Mouse (Mus musculus): ENCODE data around the gene Kyat1.

The Kyat1 gene

GRCm38 (mm10) chr2:30205629-30206357 is at the start of gene Kyat1:
Kyat1 (minus strand) TSS chr2:30205847.
- DNase-seq (ENCODE audit: low read depth, low spot score) = peak; percentile 96

- DNase-seq (ENCODE audit: low read depth, low spot score) = no peak
Observed at GRCm38 (mm10) chr2:30253809-30254208, 48.2 kb upstream of the Kyat1 start.

DNA sequence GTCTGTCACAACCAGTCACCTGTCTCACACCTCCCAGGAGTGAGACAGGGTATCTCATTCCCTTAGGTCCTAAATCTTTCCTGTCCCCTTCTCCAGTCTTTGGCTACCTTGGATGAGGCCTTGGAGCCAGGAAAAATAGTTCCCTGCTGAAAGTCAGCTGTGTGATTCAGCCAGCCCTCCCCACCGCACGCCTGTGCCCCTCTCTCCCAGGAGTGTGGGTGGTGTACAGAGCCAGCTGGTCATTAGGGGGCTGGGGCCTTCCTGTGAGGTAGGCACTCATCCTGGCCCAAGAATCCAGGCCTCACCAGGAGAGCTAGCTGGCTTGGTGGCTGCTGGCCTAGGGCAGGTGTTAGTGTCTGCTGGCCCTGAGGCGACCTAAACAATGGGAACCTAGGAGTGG is 46.9 kb upstream of the Kyat1 start:
- no peak for DNase-seq (ENCODE audit: low read depth, low spot score)

DNA sequence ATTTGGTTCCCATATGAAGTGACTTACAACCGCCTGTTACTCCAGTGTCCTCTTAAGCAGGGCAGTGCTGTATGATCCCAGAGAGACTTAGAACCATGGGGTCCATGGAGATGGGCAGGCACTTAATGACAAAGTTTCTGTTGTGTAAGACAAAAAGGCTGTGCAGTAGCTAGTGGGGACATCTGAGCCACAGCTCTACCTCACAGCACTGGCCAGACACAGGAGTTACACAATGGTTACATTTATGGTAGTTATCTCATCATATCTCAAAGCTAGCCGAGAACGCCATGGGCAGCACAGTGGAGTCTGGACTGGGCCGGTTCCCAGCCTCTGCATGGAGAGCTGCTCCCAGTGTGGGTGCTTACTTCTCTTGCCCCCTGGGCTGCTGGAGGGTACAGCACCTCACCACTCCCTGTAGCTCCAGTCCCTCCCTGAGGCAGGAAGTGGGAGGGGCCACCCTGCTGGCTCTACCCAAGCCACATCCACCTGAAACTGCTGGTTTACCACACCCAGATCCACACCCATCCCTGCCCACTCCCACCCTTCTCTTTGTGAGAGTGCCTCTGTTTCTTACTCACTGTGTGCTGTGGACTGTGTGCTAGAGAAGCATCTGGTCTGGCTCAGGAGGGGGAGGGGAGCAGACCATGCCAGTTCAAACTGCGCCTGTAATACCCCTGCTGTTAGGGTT is 45.9 kb upstream of the Kyat1 start:
- DNase-seq (ENCODE audit: low read depth, low spot score) = no peak

DNA sequence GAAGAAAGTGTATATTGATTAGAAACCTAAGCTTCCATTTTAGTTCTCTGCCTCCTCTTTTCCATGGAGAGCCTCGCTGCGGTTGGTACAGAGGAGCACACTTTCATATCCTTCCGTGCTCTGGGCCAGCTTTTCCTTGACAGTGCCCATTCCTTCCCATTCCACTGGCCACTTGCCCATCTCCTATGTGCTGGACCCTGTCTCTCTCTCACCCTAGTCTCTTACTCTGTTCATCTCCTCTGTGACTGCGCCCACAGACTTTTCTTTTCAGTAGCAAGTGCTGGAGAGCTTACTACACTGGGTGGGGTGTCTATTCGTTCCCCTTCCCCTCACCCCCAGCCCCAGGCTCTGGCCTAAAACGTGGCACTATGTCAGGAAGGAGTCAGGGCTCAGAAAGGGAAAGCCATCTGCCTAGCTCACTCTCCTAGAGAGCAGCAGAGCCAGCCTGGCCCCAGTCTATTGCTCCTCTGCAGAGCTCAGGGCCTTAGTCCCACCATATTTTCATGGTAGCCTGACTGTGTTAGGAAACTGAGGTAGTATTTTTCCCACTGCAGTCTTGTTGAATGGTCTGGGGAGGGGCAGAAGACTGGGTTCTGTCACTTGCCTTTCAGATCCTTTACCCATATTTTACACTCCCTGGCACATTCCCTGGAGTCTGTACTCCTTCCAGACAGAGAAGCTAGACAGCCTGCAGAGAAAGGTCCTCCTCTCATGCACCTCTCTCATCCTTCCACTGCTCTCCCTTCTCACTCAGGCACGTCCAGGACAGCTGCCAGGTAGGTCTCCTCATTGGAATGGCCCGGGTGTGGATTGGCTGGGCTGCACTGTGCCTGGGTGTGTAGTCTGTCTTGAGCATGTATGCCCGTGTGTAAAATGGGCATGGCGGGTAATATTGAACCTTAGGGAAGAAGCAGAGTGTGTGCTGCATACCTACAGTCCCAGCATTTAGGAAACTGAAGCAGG is 44.8 kb upstream of the Kyat1 start:
- no peak for DNase-seq (ENCODE audit: low read depth, low spot score)

DNA sequence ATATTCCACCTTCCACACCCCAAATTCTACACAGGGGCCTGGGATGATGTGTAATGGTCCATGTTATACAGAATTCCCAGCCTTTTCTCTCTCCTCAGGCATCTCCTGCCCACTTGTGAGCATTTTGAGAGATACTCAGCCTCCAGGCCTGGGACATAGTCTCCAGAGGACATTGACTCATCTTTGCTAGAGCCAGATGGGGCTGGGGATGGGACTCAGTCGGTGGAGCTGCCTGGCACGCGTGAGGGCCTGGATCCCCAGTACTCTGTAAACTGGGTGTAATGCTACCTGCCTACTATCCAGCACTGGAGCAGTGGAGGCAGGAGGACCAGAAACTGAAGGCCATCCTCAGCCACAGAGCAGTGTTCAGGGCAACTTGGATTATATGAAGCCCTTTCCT is 43.5 kb upstream of the Kyat1 start:
- no peak for DNase-seq (ENCODE audit: low read depth, low spot score)

DNA sequence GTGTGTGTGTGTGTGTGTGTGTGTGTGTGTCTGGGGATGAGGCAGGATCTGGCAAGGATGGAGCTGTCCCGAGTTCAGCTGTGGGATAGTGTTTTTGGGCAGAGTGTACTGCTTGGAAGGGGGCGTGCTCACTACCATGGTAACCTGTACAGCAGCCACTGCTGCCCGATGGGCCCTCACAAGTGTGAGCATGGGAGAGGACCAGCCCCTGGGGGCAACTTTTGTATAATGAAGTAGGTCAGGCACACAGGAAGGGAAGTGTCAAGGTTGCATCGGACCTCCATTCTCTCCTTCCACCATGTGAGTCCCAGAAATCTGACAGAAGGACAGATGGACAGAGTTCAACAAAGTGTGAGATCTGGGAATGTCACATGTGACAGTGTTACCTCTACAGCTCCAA is 42.0 kb upstream of the Kyat1 start:
- no peak for DNase-seq (ENCODE audit: low read depth, low spot score)

DNA sequence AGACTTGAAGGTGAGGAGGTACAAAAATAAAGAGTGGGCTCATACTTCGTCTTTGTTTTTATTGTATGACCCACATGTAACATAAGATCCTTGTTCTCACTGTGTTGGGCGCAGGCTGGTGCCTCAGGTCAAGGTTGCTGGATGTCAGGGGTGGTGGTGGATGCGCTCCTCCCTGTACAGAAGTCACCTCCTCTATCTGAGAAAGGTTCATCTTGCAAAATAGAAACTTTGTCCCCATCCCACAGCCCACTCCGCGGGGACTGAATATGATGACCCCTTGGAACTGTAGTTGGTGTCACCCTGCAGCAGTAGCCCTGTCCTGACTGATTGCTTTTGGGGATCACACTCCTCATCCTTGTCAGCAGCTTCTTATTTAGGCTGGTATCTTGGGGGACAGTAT is 41.4 kb upstream of the Kyat1 start:
- no peak for DNase-seq (ENCODE audit: low read depth, low spot score)

GRCm38 (mm10) chr2:30244595-30245178 is 39.0 kb upstream of the Kyat1 start:
- DNase-seq (ENCODE audit: low read depth, low spot score) = no peak

GRCm38 (mm10) chr2:30243391-30243790 is 37.7 kb upstream of the Kyat1 start:
- DNase-seq (ENCODE audit: low read depth, low spot score) = no peak

GRCm38 (mm10) chr2:30242509-30242908 is 36.9 kb upstream of the Kyat1 start:
- DNase-seq (ENCODE audit: low read depth, low spot score) = peak; percentile 87

- DNase-seq (ENCODE audit: low read depth, low spot score) = no peak
Observed at GRCm38 (mm10) chr2:30240267-30240666, 34.6 kb upstream of the Kyat1 start, which contains the start of gene Gm28035. Gm28035 (plus strand) TSS chr2:30240567.

GRCm38 (mm10) chr2:30239777-30240176 is 34.1 kb upstream of the Kyat1 start:
- no peak for DNase-seq (ENCODE audit: low read depth, low spot score)

- no peak for DNase-seq (ENCODE audit: low read depth, low spot score)
Observed at GRCm38 (mm10) chr2:30238906-30239465, 33.3 kb upstream of the Kyat1 start.

DNA sequence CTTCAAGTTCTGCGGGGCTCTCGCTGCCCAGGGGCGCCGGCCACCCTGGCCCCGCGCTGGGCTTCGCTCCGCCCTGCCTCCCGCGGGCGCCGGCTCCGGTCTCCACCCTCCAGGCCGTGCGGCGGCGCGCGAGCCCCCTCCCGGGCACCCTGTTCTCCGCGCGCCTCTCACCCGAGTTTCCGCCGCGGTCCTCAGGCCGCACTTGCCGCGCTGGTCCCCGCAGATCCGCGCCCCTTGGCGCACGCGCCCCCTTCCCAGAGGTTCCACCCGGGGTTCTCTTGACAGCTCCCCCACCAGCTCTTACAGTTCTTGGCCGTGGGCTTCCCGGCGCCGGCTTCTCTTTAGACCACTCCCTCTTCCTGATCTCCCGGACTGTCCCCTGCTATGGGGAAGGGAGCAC is 32.2 kb upstream of the Kyat1 start:
- peak; percentile 55 for DNase-seq (ENCODE audit: low read depth, low spot score)

GRCm38 (mm10) chr2:30237199-30237880 is 31.7 kb upstream of the Kyat1 start, which contains the start of gene Lrrc8a:
Lrrc8a (plus strand) TSS chr2:30237715.
- peak; percentile 99 for DNase-seq (ENCODE audit: low read depth, low spot score)

DNA sequence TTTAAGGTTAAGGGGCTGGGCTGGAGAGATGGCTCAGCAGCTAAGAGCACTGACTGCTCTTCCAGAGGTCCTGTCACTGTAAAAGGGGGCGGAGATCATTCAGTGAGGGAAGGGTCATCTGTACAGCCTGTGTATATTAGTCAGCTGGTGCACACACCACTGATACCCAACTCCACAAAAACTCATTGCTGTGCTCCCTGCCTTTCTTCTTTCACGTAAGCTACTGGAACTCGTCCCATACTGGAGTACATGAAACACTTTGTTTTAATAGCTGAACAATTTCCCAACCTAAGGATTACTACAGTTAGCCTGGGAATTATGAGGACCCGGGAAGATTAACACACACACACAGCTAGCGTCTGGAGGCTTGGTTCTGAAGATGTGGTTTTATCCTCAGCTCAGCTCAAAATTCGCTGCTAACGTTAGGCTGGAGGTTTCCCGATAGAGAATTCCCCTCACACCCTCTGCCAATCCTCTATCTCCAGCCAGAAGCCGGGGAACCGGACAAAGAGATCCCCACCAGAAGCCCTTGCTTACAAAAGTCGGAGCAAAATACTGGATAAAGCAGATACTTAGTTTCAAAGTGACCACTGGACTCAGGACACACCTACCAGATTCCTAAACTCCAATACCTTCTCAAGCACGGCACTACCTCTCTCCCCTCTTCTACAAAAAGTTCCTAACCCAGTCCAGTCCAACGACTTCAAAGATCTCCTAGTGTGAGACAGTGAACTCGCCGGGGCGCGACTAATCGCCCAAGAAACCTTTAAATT is 31.0 kb upstream of the Kyat1 start:
- DNase-seq (ENCODE audit: low read depth, low spot score) = peak; percentile 37

- no peak for DNase-seq (ENCODE audit: low read depth, low spot score)
Observed at GRCm38 (mm10) chr2:30235593-30235992, 29.9 kb upstream of the Kyat1 start.

- DNase-seq (ENCODE audit: low read depth, low spot score) = no peak
Observed at GRCm38 (mm10) chr2:30216293-30216692, 10.6 kb upstream of the Kyat1 start.

- no peak for DNase-seq (ENCODE audit: low read depth, low spot score)
Observed at GRCm38 (mm10) chr2:30215493-30215892, 9.8 kb upstream of the Kyat1 start.
